Mouse (Mus musculus) midbrain, embryonic 16.5 days (tissue): ENCODE measurements around the gene Ecpas. TPM values are rescaled to one million over a fixed set of nuclear protein-coding genes. Genes with fewer than 3 reads are reported as not detected.
A peak's percentile ranks its signal among the peaks of the same experiment; 100 is the strongest.

ENCODE experiments used
- ATAC-seq: fragments of 200-750 bp; cut with Nextera tagmentation; 2 replicates; pipeline ENCODE4 v1.8.0; 2017; ENCODE audit warnings: moderate TSS enrichment
- H3K27ac ChIP-seq: fragments of 300-500 bp; sonication (generic); 2 replicates; pipeline ENCODE4 v1.5.1; 2014; ENCODE audit warnings: mild to moderate bottlenecking, low read length, mixed read lengths
- H3K27me3 ChIP-seq: fragments of 300-500 bp; sonication (generic); 2 replicates; pipeline ENCODE4 v1.6.1; 2014; ENCODE audit warnings: low read depth, low read length, mixed read lengths; ENCODE audit not compliant: control insufficient read depth, insufficient read depth
- H3K36me3 ChIP-seq: fragments of 300-500 bp; sonication (generic); 2 replicates; pipeline ENCODE4 v1.6.1; 2014; ENCODE audit warnings: mild to moderate bottlenecking, low read length, moderate library complexity, mixed read lengths; ENCODE audit not compliant: control insufficient read depth, insufficient read depth
- H3K4me1 ChIP-seq: fragments of 300-500 bp; sonication (generic); 2 replicates; pipeline ENCODE4 v1.6.1; 2014; ENCODE audit warnings: mild to moderate bottlenecking, low read length, mixed read lengths; ENCODE audit not compliant: control insufficient read depth, insufficient read depth
- H3K4me2 ChIP-seq: fragments of 300-500 bp; sonication (generic); 2 replicates; pipeline ENCODE4 v1.6.1; 2014; ENCODE audit warnings: mild to moderate bottlenecking, low read length, mixed read lengths
- H3K4me3 ChIP-seq: fragments of 300-500 bp; sonication (generic); 2 replicates; pipeline ENCODE4 v1.5.1; 2014; ENCODE audit warnings: low read depth, mild to moderate bottlenecking, low read length, moderate library complexity, mixed read lengths
- H3K9ac ChIP-seq: fragments of 300-500 bp; sonication (generic); 2 replicates; pipeline ENCODE4 v1.6.1; 2014; ENCODE audit warnings: low read depth, low read length, mixed read lengths
- H3K9me3 ChIP-seq: fragments of 300-500 bp; sonication (generic); replicated peaks from 2 replicates; pipeline ENCODE4 v1.6.1; 2014; ENCODE audit warnings: mild to moderate bottlenecking, low read length, mixed read lengths; ENCODE audit not compliant: control insufficient read depth, poor library complexity, severe bottlenecking
- WGBS: fragments of 180-500 bp; shearing (Covaris S2); extraction: QIAGEN DNeasy Blood & Tissue Kit; methylation state at CpG from one replicate; pipeline ENCODE4 v1.1.7; 2014; 5-methylcytosine and 5-hydroxymethylcytosine counted together
- polyA plus RNA-seq: library from polyadenylated mRNA; unstranded; fragments of >200 nt; fragmentation: Nextera tagmentation; extraction: Ambion mirVana; gene quantifications from 2 replicates; pipeline ENCODE4 v1.2.1, GENCODE M21; 2015

The Ecpas gene
- polyA plus RNA-seq, 1 experiment from 2014 or later = 33.2 TPM

DNA sequence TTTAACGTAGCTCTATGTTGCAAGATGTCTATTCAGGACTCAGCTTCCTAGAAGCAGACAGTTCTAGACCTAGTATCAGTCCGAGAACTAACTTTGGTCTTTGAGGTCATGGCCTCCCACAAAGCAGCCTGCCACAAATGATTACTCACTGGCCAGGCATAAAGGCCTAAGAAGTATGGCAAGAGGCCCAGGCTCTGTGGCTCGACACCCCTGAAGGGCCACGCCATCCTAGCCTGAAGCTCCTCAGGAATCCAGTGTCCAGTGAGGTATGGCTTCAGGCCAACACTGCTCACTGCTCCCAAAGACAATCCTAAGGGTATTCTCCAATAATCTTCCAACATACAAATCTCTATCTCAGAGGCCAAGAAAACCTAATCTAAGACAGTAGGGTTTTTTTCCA lies 86.6 kb downstream of the Ecpas start:
- H3K4me2 ChIP-seq = no peak overlapping the region

DNA sequence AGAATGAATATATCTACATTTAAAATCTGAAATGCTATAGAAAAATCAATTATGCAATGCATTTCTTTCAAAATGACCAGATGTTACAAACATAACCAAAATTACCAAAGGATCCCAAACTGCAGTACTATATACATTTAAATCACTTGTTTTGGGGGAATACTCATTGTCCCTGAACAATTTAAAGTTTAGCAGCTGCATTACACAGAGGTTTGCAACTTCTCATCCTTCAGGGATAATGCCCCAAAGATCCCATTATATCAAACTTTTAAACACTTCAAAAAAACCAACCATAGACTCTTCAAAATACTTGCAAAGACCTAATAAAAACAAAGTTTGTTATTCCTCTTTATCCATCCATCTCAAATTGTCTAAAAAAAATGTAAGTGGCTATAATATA lies 124.9 kb downstream of the Ecpas start, which contains the start of gene Olfr267:
Gene Olfr267, minus strand, starts transcription at position 101 of the 400 bp plus-strand sequence.
- no peaks in the 10 kb centered on the region for H3K36me3 ChIP-seq
- no peak within 1 kb of the TSS for H3K4me3 ChIP-seq
- no peaks in the 10 kb centered on the region for H3K9me3 ChIP-seq
- H3K27ac ChIP-seq = no peak within 1 kb of the TSS
- no peak within 1 kb of the TSS for H3K9ac ChIP-seq
- H3K4me2 ChIP-seq = no peak within 1 kb of the TSS
- ATAC-seq = no peak
- no peaks in the 10 kb centered on the region for H3K27me3 ChIP-seq
- no peaks in the 10 kb centered on the region for H3K4me1 ChIP-seq

More for the DNA sequence above, 86.6 kb downstream of the Ecpas start:
- Histone ChIP-seq H3K4me1 (no peaks in the 10 kb centered on the region), H3K9me3 (no peaks in the 10 kb centered on the region), H3K27me3 (no peaks in the 10 kb centered on the region), H3K27ac (no peak overlapping the region), H3K9ac (no peak overlapping the region), H3K4me3 (no peak overlapping the region), H3K36me3 (peaks cover 32% of the 10 kb centered on the region)
- WGBS = 74% methylated on average over 4 of the region's 4 CpGs
- no peak for ATAC-seq

DNA sequence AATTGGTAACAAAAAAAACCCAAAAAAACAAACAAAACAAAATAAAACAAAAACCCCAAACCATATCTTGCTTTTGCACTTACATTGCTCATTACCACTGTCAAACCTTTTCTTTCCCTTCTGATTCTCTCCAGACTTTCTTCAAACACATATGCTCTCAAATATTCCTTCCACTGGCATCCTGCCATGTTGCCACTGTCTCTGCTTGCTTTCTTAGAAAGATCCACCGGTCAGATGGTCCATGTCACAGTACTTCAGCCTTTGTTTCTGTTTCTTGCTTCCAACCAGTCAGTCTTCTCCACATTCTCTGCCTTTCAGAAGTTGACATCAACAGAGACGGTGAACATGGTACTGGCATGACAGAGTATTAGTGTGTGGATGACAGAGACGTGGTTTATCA lies 125.9 kb downstream of the Ecpas start:
- no peak overlapping the region for H3K27ac ChIP-seq
- no peaks in the 10 kb centered on the region for H3K36me3 ChIP-seq
- no peaks in the 10 kb centered on the region for H3K27me3 ChIP-seq
- no peak for ATAC-seq
- 79% methylated on average over 3 of the region's 3 CpGs for whole genome bisulfite sequencing
- H3K9ac ChIP-seq = no peak overlapping the region
- H3K4me2 ChIP-seq = no peak overlapping the region
- H3K4me3 ChIP-seq = no peak overlapping the region
- no peaks in the 10 kb centered on the region for H3K9me3 ChIP-seq
- no peaks in the 10 kb centered on the region for H3K4me1 ChIP-seq

DNA sequence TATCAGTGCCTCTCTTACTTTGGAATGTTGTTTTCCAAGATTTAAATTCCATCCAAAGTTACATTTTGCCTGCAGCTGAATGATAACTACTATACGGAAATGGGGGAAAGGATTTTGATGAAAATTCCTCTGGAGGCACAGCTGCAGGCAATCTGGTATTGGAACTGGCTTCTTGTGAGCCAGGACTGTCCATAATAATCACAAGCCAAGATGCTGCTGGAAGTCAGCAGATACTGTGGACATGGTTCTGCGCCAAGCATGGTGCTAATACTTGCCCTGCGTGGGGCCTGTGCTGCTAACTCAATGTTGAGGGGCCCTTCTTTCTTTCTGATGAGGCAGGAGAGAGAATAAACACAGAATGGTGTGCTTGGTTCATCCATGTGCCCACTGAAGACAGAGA lies 149.1 kb downstream of the Ecpas start:
- no peaks in the 10 kb centered on the region for H3K27me3 ChIP-seq
- no peak overlapping the region for H3K27ac ChIP-seq
- no peak overlapping the region for H3K4me2 ChIP-seq
- no peaks in the 10 kb centered on the region for H3K9me3 ChIP-seq
- ATAC-seq = no peak
- no peak overlapping the region for H3K9ac ChIP-seq
- H3K4me1 ChIP-seq = no peaks in the 10 kb centered on the region
- no peaks in the 10 kb centered on the region for H3K36me3 ChIP-seq
- WGBS = 89% methylated on average over 3 of the region's 3 CpGs
- no peak overlapping the region for H3K4me3 ChIP-seq

DNA sequence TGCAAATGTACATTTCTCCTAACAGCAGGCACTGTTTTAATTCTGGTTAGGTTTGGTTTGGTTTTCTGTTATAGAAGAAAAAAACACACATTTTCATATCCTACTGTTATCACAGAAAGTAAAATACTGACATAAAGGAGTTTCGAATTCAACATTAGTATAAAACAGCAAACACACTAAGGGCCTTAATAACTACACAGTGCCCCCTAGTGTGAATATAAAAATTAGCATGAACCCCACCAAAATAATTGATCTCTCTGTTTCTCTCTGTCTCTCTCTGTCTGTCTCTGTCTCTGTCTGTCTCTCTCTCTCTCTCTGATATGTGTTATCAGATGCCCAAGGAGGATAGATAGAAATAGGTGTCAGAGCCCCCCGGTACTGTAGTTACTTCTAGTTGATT lies 163.0 kb downstream of the Ecpas start:
- H3K27ac ChIP-seq = no peak overlapping the region
- no peaks in the 10 kb centered on the region for H3K36me3 ChIP-seq
- H3K4me1 ChIP-seq = no peaks in the 10 kb centered on the region
- H3K4me3 ChIP-seq = no peak overlapping the region
- no peak overlapping the region for H3K9ac ChIP-seq
- ATAC-seq = no peak
- no peaks in the 10 kb centered on the region for H3K9me3 ChIP-seq
- H3K4me2 ChIP-seq = no peak overlapping the region
- no peaks in the 10 kb centered on the region for H3K27me3 ChIP-seq
- WGBS = 57% methylated on average over 2 of the region's 2 CpGs

DNA sequence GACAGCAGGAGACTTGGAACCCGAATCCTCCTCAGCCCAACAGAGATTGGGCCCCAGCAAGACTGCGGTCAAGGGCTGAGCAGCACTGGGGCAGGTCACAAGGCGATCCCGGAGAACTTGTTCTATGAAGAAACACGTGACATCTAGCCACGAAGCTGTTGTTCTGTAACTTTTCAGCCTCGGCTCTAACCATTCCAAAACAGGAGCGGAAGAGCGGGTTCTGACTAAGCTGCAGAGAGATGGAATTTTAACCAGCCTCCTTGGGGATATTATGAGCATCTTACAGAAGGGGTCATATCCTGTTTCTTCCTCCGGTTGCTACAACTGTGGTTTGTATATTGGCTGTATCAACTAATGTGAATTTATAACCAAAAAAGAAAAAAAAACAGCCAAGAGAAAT lies 163.4 kb downstream of the Ecpas start:
- H3K9me3 ChIP-seq = no peaks in the 10 kb centered on the region
- H3K9ac ChIP-seq = no peak overlapping the region
- no peak overlapping the region for H3K4me3 ChIP-seq
- H3K4me1 ChIP-seq = no peaks in the 10 kb centered on the region
- no peaks in the 10 kb centered on the region for H3K36me3 ChIP-seq
- H3K4me2 ChIP-seq = 0 out of 2 replicates have a peak overlapping the region, but pooled peaks have one; percentile 26
- WGBS = 54% methylated on average over 10 of the region's 10 CpGs
- no peak overlapping the region for H3K27ac ChIP-seq
- ATAC-seq = no peak
- no peaks in the 10 kb centered on the region for H3K27me3 ChIP-seq

Other genes starting within 250 kb of the Ecpas start
- not detected in 2 replicates for gene Olfr267, start 125.0 kb downstream of the Ecpas start, polyA plus RNA-seq
- gene Zkscan16, start 30.9 kb upstream of the Ecpas start, polyA plus RNA-seq = 3.0 and 3.3 TPM in 2 replicates
- gene Ptgr1, start 74.4 kb upstream of the Ecpas start, polyA plus RNA-seq = 3.7 and 3.9 TPM in 2 replicates
- 5.2 and 5.5 TPM in 2 replicates for gene Dnajc25, start 82.3 kb upstream of the Ecpas start, polyA plus RNA-seq
- gene Gm20503, start 90.5 kb upstream of the Ecpas start, polyA plus RNA-seq = 6.4 and 7.6 TPM in 2 replicates
- 219 and 224 TPM in 2 replicates for gene Gng10, start 122.3 kb upstream of the Ecpas start, polyA plus RNA-seq
- 0.04 TPM in 1 of 2 replicates, not detected in the other for gene AI481877, start 226.2 kb upstream of the Ecpas start, polyA plus RNA-seq